Mouse (Mus musculus) heart, embryonic 14.5 days (tissue): ENCODE data around the gene Fbxo46. TPM values are rescaled to one million over a fixed set of nuclear protein-coding genes. Genes with fewer than 3 reads are reported as not detected.

Source experiments
- ATAC-seq: fragments of 200-750 bp; cut with Nextera tagmentation; 2 replicates; pipeline ENCODE4 v1.8.0; 2017; ENCODE audit warnings: low read depth, moderate TSS enrichment; ENCODE audit not compliant: insufficient number of reproducible peaks, insufficient read depth, low FRiP score
- H3K27ac ChIP-seq, 2 experiments: fragments of 200-500 bp in 1 of 2; fragments of 300-500 bp in 1 of 2; sonication (generic) in 1 of 2; replicated peaks in 1 of 2; 2 replicates each; pipeline ENCODE4 v1.5.1; 2012 to 2014; ENCODE audit warnings: low read depth in 2 of 2, low read length in 2 of 2, control low read depth in 1 of 2, mild to moderate bottlenecking in 1 of 2, mixed read lengths in 1 of 2; ENCODE audit not compliant: control insufficient read depth in 1 of 2, insufficient read depth in 1 of 2
- H3K27me3 ChIP-seq: fragments of 300-500 bp; sonication (generic); 2 replicates; pipeline ENCODE4 v1.6.1; 2014; ENCODE audit warnings: mild to moderate bottlenecking, low read length, control low read depth; ENCODE audit not compliant: control insufficient read depth, insufficient read depth
- H3K36me3 ChIP-seq: fragments of 300-500 bp; sonication (generic); 2 replicates; pipeline ENCODE4 v1.6.1; 2014; ENCODE audit warnings: mild to moderate bottlenecking, control low read depth, low read length, mixed read lengths; ENCODE audit not compliant: control insufficient read depth, insufficient read depth
- H3K4me1 ChIP-seq, 2 experiments: fragments of 200-500 bp in 1 of 2; fragments of 300-500 bp in 1 of 2; sonication (generic) in 1 of 2; 2 replicates each; pipeline ENCODE4 v1.6.1; 2012 to 2014; ENCODE audit warnings: low read length in 2 of 2, control low read depth in 1 of 2, mixed read lengths in 1 of 2; ENCODE audit not compliant: control insufficient read depth in 2 of 2, insufficient read depth in 2 of 2
- H3K4me2 ChIP-seq: fragments of 300-500 bp; sonication (generic); 2 replicates; pipeline ENCODE4 v1.6.1; 2014; ENCODE audit warnings: mild to moderate bottlenecking, low read length
- H3K4me3 ChIP-seq, 2 experiments: fragments of 200-500 bp in 1 of 2; fragments of 300-500 bp in 1 of 2; sonication (generic) in 1 of 2; 2 replicates each; pipeline ENCODE4 v1.5.1; 2012 to 2014; ENCODE audit warnings: low read length in 2 of 2, mild to moderate bottlenecking in 2 of 2, control low read depth in 1 of 2, low read depth in 1 of 2, moderate library complexity in 1 of 2; ENCODE audit not compliant: control insufficient read depth in 1 of 2, insufficient read depth in 1 of 2
- H3K9ac ChIP-seq: fragments of 300-500 bp; sonication (generic); 2 replicates; pipeline ENCODE4 v1.6.1; 2014; ENCODE audit warnings: mild to moderate bottlenecking, low read length
- H3K9me3 ChIP-seq: fragments of 300-500 bp; sonication (generic); 2 replicates; pipeline ENCODE4 v1.6.1; 2016; ENCODE audit warnings: low read length, control low read depth; ENCODE audit not compliant: control insufficient read depth
- WGBS: fragments of 180-500 bp; shearing (Covaris S2); extraction: QIAGEN DNeasy Blood & Tissue Kit; methylation state at CpG from one replicate; pipeline ENCODE4 v1.1.7; 2014; 5-methylcytosine and 5-hydroxymethylcytosine counted together
- polyA plus RNA-seq: library from polyadenylated mRNA; unstranded; fragments of >200 nt; fragmentation: Nextera tagmentation; extraction: Ambion mirVana; gene quantifications from 2 replicates; pipeline ENCODE4 v1.2.1, GENCODE M21; 2014

Gene Fbxo46
- polyA plus RNA-seq, 1 experiment from 2014 or later = 5.6 TPM

DNA sequence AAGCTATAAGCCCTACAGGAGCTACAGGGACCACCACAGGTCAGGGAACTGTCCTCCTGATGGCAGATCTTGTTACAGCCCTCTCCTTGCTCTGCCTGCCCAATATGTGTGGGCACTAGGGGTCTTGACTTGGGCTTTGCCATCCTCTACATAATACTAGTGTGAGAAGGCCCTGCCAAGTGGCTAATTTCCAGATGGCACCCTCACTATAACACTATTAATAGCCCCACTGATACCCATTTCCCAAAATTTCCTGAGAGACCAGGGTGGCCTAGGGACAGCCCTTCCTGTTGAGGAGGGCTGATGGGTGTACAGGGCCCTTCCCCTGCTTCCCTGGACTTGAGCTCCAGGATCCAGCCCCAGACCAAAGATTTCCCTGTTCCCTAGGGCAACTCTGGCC is 21.8 kb upstream of the Fbxo46 start:
- ATAC-seq = no peak
- H3K9me3 ChIP-seq = 0 out of 2 replicates have a peak, but pooled peaks cover 2% of the 10 kb centered on the region
- no peak overlapping the region for H3K4me3 ChIP-seq
- no peaks in the 10 kb centered on the region for H3K27me3 ChIP-seq
- H3K9ac ChIP-seq = no peak overlapping the region
- H3K4me1 ChIP-seq = peaks cover 18 to 32% of the 10 kb centered on the region in 2 experiments
- H3K4me2 ChIP-seq = no peak overlapping the region
- H3K27ac ChIP-seq = no peak overlapping the region
- H3K36me3 ChIP-seq = peaks cover 23% of the 10 kb centered on the region

DNA sequence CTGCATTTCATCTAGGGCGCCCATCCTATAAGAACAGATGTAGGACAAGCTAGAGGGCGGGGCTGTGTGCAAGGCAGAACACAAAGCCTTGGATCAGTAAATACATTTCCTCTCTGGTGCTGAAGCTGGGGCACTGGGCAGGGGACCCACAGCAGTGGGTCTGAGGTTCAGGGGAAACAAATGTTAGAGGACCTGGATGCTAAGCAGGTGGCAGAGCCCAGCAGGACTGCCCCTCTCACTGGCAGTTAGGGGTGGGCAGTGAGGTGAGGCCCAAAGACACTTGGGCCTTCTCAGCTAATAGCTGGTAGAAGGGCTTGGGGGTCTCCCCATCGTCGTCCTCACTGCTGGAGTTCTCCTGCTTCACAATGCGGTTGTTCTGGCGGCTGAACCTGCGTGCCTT is 20.8 kb upstream of the Fbxo46 start:
- Histone ChIP-seq H3K9me3 (peaks cover 9% of the 10 kb centered on the region; the same call in 1 of the 2 replicates), H3K36me3 (peaks cover 23% of the 10 kb centered on the region), H3K4me2 (no peak overlapping the region), H3K4me1 (peaks cover 13 to 26% of the 10 kb centered on the region in 2 experiments), H3K27ac (no peak overlapping the region), H3K9ac (no peak overlapping the region), H3K4me3 (no peak overlapping the region), H3K27me3 (no peaks in the 10 kb centered on the region)
- WGBS = 65% methylated on average over 7 of the region's 7 CpGs
- ATAC-seq = no peak

DNA sequence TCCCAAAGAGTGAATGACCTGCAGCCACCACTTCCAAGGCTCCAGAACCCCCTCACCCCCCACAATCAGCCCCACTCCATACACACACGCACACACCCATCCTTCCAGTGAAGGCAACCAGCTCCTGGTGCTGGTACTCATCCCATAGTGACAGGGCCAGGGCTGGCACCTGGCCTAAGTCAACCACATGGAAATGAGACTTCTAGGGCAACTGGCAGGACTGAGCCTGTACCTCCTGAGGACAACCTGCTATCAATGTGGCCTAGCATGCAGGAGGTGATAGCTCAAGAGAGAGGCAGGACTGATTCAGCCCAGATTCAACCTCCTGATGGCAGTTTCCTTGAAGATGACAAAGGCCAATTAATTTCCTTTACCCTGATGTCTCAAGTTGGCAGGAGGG is 19.4 kb upstream of the Fbxo46 start:
- no peak overlapping the region for H3K4me2 ChIP-seq
- no peak for ATAC-seq

DNA sequence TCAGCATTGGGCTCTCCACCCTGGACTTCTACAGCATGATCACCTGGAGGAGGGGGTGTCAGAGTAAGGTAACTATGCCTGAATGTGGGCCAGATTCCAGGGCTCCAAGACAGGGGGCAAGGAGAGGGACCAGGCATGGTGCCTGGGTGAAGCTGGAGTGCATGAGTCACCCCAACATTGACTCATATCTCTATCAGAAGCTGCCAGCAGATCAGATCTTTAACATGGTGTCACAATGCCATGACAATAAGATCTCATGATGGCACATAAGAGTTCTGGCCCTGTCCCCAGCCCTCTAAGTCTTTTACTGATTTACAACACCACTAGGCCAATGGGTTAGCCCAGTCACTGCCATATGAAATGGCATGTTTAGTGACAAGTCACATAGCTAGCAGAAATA is 15.9 kb upstream of the Fbxo46 start:
- H3K4me2 ChIP-seq = no peak overlapping the region
- no peak for ATAC-seq
- no peaks in the 10 kb centered on the region for H3K27me3 ChIP-seq
- H3K27ac ChIP-seq = no peak overlapping the region
- no peak overlapping the region for H3K4me3 ChIP-seq
- 0 out of 2 replicates have a peak, but pooled peaks cover 2% of the 10 kb centered on the region for H3K36me3 ChIP-seq
- H3K4me1 ChIP-seq = peaks cover 0 to 7% of the 10 kb centered on the region in 2 experiments; a peak in 2 of 4 replicates
- no peak overlapping the region for H3K9ac ChIP-seq
- H3K9me3 ChIP-seq = peaks cover 9% of the 10 kb centered on the region; the same call in 1 of the 2 replicates

More for the DNA sequence above, 19.4 kb upstream of the Fbxo46 start:
- no peak overlapping the region for H3K27ac ChIP-seq
- H3K27me3 ChIP-seq = no peaks in the 10 kb centered on the region
- H3K36me3 ChIP-seq = peaks cover 23% of the 10 kb centered on the region
- 90% methylated on average over 1 of the region's 1 CpGs for WGBS
- no peak overlapping the region for H3K4me3 ChIP-seq
- no peak overlapping the region for H3K9ac ChIP-seq
- peaks cover 13 to 26% of the 10 kb centered on the region in 2 experiments for H3K4me1 ChIP-seq
- peaks cover 9% of the 10 kb centered on the region; the same call in 1 of the 2 replicates for H3K9me3 ChIP-seq

DNA sequence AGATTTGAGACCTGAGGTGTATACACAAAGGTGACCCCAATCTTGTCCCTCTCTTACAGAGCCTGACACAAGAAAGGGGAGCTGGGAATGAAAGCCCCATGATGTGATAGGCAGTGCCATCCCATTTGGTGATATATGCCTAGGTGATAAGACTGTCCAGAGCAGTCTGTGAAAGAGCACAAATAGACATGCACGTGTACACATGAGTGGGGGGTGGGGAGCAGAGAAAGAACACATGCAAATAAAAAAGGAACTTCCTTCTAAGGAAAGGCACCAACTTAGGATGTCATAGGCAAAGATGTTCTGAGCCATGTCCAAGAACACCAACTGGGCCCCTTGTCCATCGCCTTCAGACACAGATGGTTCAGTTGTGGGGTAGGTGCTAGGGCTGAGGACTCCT is 15.2 kb upstream of the Fbxo46 start:
- Histone ChIP-seq H3K36me3 (no peaks in the 10 kb centered on the region), H3K27me3 (no peaks in the 10 kb centered on the region), H3K27ac (no peak overlapping the region), H3K9ac (no peak overlapping the region), H3K9me3 (peaks cover 9% of the 10 kb centered on the region; the same call in 1 of the 2 replicates), H3K4me1 (peaks cover 0 to 7% of the 10 kb centered on the region in 2 experiments; a peak in 2 of 4 replicates), H3K4me2 (no peak overlapping the region), H3K4me3 (no peak overlapping the region)
- ATAC-seq = no peak
- 59% methylated on average over 2 of the region's 2 CpGs for WGBS

DNA sequence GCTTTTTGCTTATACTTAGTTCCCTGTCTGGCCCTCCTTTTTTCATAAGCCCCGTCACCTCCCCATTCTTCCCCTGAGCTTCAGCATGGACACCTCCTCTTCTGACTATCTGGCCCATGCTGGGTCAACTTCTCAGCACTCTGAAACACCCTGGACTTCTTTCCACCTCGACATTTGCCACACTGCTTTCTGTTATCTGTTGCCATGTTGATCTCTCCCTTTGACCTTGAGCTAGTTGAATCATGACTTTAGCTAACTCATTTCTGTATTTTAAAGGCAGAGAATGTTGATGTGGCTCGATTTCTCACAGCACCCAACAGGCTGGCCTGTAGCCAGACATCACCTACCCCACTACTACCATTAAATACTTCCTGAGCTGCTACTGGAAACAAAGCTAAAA is 12.2 kb upstream of the Fbxo46 start:
- no peak overlapping the region for H3K27ac ChIP-seq
- ATAC-seq = no peak
- no peak overlapping the region for H3K9ac ChIP-seq
- H3K9me3 ChIP-seq = peaks cover 9% of the 10 kb centered on the region; the same call in 1 of the 2 replicates
- 33% methylated on average over 3 of the region's 3 CpGs for WGBS
- H3K4me3 ChIP-seq = no peak overlapping the region
- H3K4me1 ChIP-seq = peaks cover 0 to 7% of the 10 kb centered on the region in 2 experiments; a peak in 2 of 4 replicates
- no peak overlapping the region for H3K4me2 ChIP-seq
- H3K36me3 ChIP-seq = no peaks in the 10 kb centered on the region
- no peaks in the 10 kb centered on the region for H3K27me3 ChIP-seq

DNA sequence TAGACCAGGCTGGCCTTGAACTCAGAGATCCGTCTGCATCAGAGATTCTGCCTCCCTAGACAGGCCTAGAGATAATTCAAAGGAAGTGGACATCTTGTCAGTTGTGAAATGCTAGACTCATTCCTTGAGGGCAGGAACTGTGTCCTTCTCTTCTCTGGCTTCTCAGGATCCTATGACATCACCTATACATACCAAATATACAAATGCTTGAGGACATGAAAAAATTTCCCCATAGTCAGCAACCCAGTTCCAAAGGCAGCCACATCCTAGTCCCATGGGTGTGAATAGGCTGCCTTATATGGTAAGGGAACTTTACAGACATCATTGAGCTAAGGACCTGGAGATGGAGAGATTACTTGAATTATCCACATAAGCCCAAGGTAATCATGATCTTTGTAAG is 10.1 kb upstream of the Fbxo46 start:
- Histone ChIP-seq H3K27ac (no peak overlapping the region), H3K4me2 (no peak overlapping the region), H3K9me3 (no peaks in the 10 kb centered on the region), H3K27me3 (no peaks in the 10 kb centered on the region), H3K36me3 (no peaks in the 10 kb centered on the region), H3K4me3 (no peak overlapping the region), H3K9ac (no peak overlapping the region), H3K4me1 (peaks cover 0 to 7% of the 10 kb centered on the region in 2 experiments; a peak in 2 of 4 replicates)
- 66% methylated on average over 1 of the region's 1 CpGs for WGBS
- no peak for ATAC-seq
